Mouse (Mus musculus) testis, postnatal 14 days (tissue): ENCODE measurements around the gene 4933405L10Rik.

ENCODE experiments used
- DNase-seq: peaks from one replicate; pipeline ENCODE4 v3.0.0; 2021; ENCODE audit warnings: low spot score

Gene 4933405L10Rik

GRCm38 (mm10) chr8:105700966-105701824 lies 6.3 kb upstream of the 4933405L10Rik start, which contains the start of the genes Acd and Pard6a:
Acd (minus strand) TSS chr8:105701102.
Pard6a (plus strand) TSS chr8:105701148.
- peak; percentile 94 for DNase-seq

GRCm38 (mm10) chr8:105702001-105702401 lies 5.5 kb upstream of the 4933405L10Rik start:
- DNase-seq: no peak

- DNase-seq: no peak
Observed at GRCm38 (mm10) chr8:105702731-105703415, 4.6 kb upstream of the 4933405L10Rik start.

- no peak for DNase-seq
Observed at GRCm38 (mm10) chr8:105704146-105704812, 3.2 kb upstream of the 4933405L10Rik start.

GRCm38 (mm10) chr8:105704955-105705354 lies 2.5 kb upstream of the 4933405L10Rik start:
- DNase-seq: no peak

- no peak for DNase-seq
Observed at GRCm38 (mm10) chr8:105706426-105706825, 1.0 kb upstream of the 4933405L10Rik start.

GRCm38 (mm10) chr8:105708675-105709074 lies 1.2 kb downstream of the 4933405L10Rik start:
- no peak for DNase-seq

GRCm38 (mm10) chr8:105709317-105709716 lies 1.9 kb downstream of the 4933405L10Rik start:
- DNase-seq: no peak

- no peak for DNase-seq
Observed at GRCm38 (mm10) chr8:105712286-105712685, 4.8 kb downstream of the 4933405L10Rik start.

GRCm38 (mm10) chr8:105714139-105714538 lies 6.7 kb downstream of the 4933405L10Rik start:
- peak; percentile 81 for DNase-seq

GRCm38 (mm10) chr8:105715042-105715441 lies 7.6 kb downstream of the 4933405L10Rik start:
- DNase-seq: no peak

GRCm38 (mm10) chr8:105716302-105716945 lies 9.0 kb downstream of the 4933405L10Rik start:
- DNase-seq: no peak

- no peak for DNase-seq
Observed at GRCm38 (mm10) chr8:105719637-105720036, 12.2 kb downstream of the 4933405L10Rik start.

GRCm38 (mm10) chr8:105722861-105723260 lies 15.4 kb downstream of the 4933405L10Rik start:
- no peak for DNase-seq

- DNase-seq: no peak
Observed at GRCm38 (mm10) chr8:105725726-105726125, 18.3 kb downstream of the 4933405L10Rik start.

GRCm38 (mm10) chr8:105727397-105728124 lies 20.1 kb downstream of the 4933405L10Rik start:
- DNase-seq: no peak

GRCm38 (mm10) chr8:105732186-105732585 lies 24.7 kb downstream of the 4933405L10Rik start:
- no peak for DNase-seq

GRCm38 (mm10) chr8:105739216-105739615 lies 31.8 kb downstream of the 4933405L10Rik start:
- DNase-seq: no peak

GRCm38 (mm10) chr8:105743301-105743700 lies 35.8 kb downstream of the 4933405L10Rik start:
- no peak for DNase-seq

- DNase-seq: peak; percentile 60
Observed at GRCm38 (mm10) chr8:105750606-105751005, 43.2 kb downstream of the 4933405L10Rik start.

- no peak for DNase-seq
Observed at GRCm38 (mm10) chr8:105753916-105754315, 46.5 kb downstream of the 4933405L10Rik start.
